Mouse (Mus musculus) lung, embryonic 16.5 days (tissue): ENCODE data around the gene Tcf7l1. TPM values are rescaled to one million over a fixed set of nuclear protein-coding genes. Genes with fewer than 3 reads are reported as not detected.

Experiments
- ATAC-seq: fragments of 200-750 bp; cut with Nextera tagmentation; 2 replicates; pipeline ENCODE4 v1.8.0; 2017; ENCODE audit warnings: low read depth, mild to moderate bottlenecking, moderate library complexity
- H3K27ac ChIP-seq: fragments of 300-500 bp; sonication (generic); 2 replicates; pipeline ENCODE4 v1.5.1; 2014; ENCODE audit warnings: mild to moderate bottlenecking, control low read depth, low read length
- H3K27me3 ChIP-seq: fragments of 300-500 bp; sonication (generic); 2 replicates; pipeline ENCODE4 v1.6.1; 2014; ENCODE audit warnings: low read depth, low read length, mixed read lengths; ENCODE audit not compliant: control insufficient read depth, insufficient read depth
- H3K36me3 ChIP-seq: fragments of 300-500 bp; sonication (generic); 2 replicates; pipeline ENCODE4 v1.6.1; 2014; ENCODE audit warnings: low read length; ENCODE audit not compliant: control insufficient read depth, insufficient read depth
- H3K4me1 ChIP-seq: fragments of 300-500 bp; sonication (generic); replicated peaks from 2 replicates; pipeline ENCODE4 v1.6.1; 2014; ENCODE audit warnings: low read length, mixed read lengths; ENCODE audit not compliant: control insufficient read depth, insufficient read depth
- H3K4me2 ChIP-seq: fragments of 300-500 bp; sonication (generic); 2 replicates; pipeline ENCODE4 v1.6.1; 2014; ENCODE audit warnings: low read depth, low read length, control low read depth
- H3K4me3 ChIP-seq: fragments of 300-500 bp; sonication (generic); 2 replicates; pipeline ENCODE4 v1.5.1; 2014; ENCODE audit warnings: mild to moderate bottlenecking, low read length, control low read depth
- H3K9ac ChIP-seq: fragments of 300-500 bp; sonication (generic); 2 replicates; pipeline ENCODE4 v1.6.1; 2014; ENCODE audit warnings: low read length, control low read depth
- H3K9me3 ChIP-seq: fragments of 300-500 bp; sonication (generic); 2 replicates; pipeline ENCODE4 v1.6.1; 2016; ENCODE audit warnings: low read length; ENCODE audit not compliant: control insufficient read depth
- WGBS: fragments of 180-500 bp; shearing (Covaris S2); extraction: QIAGEN DNeasy Blood & Tissue Kit; methylation state at CpG from one replicate; pipeline ENCODE4 v1.1.7; 2014; 5-methylcytosine and 5-hydroxymethylcytosine counted together
- polyA plus RNA-seq: library from polyadenylated mRNA; unstranded; fragments of >200 nt; fragmentation: Nextera tagmentation; extraction: Ambion mirVana; gene quantifications from 2 replicates; pipeline ENCODE4 v1.2.1, GENCODE M21; 2015

The Tcf7l1 gene
- polyA plus RNA-seq, 1 experiment from 2014 or later = 31.9 TPM

DNA sequence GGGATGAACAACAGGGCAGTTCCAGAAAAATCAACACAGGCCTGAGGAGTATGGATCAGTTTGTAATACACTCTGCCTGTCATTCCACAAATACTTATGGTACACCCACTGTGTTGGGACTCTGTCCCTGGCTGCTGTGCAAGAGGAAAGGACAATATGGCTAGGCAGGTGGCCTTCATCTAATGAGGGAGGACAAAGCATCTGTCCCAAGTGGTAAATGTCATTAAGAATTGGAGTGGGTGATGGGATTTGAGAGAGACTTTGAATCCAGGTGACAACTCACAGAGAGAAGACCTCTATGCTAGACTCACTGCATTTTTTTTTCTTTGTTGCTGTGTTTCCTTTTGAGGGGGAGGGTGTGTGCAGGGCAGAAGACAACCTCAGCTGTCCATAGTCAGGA is 115.3 kb downstream of the Tcf7l1 start:
- no peak overlapping the region for H3K27ac ChIP-seq
- H3K4me3 ChIP-seq = no peak overlapping the region
- H3K4me2 ChIP-seq = no peak overlapping the region
- no peaks in the 10 kb centered on the region for H3K27me3 ChIP-seq
- no peaks in the 10 kb centered on the region for H3K9me3 ChIP-seq
- no peaks in the 10 kb centered on the region for H3K36me3 ChIP-seq
- no peak for ATAC-seq
- no peak overlapping the region for H3K9ac ChIP-seq
- H3K4me1 ChIP-seq = peaks cover 40% of the 10 kb centered on the region

DNA sequence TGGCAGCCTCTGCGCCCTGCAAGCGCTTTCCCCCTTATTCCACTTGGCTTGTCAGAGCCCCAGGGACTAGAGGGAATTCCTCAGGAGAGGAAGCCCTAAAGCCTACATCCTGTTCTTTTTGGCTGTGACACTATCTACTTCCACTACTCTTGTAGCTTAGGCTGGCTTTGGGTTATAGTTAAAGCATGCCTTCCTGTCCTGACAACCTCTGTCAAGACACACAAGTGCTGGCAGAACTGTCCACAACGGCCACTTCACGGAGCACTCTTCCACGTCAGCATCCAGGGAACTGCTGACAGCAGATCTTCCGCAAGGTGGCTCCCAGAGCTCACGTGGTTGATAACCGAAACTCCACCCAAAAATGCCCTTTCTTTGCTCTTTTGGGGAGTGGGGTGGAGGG is 117.9 kb downstream of the Tcf7l1 start:
- 37% methylated on average over 8 of the region's 8 CpGs for WGBS
- Histone ChIP-seq H3K27me3 (no peaks in the 10 kb centered on the region), H3K27ac (no peak overlapping the region), H3K4me2 (no peak overlapping the region), H3K9ac (no peak overlapping the region), H3K4me1 (peaks cover 16% of the 10 kb centered on the region), H3K36me3 (no peaks in the 10 kb centered on the region), H3K4me3 (no peak overlapping the region), H3K9me3 (no peaks in the 10 kb centered on the region)
- no peak for ATAC-seq

DNA sequence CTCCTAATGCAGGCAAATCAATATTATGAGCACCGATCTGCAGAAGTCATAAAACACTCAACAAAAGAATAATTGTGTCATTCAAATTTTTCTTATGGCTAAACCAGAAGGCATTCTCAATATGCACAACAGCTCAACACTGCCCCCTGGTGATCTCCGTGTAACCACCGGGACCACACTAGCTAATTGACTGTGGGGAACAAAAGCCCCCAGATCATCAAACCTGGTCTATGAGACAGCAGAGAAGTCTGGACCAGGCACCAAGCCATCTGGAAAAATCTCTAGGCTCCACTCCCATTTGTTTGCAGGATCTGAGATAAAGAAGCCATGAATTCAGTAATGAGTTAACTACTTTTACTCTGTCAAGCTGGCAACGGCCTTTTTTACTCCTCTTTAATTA is 122.0 kb downstream of the Tcf7l1 start:
- H3K27me3 ChIP-seq = no peaks in the 10 kb centered on the region
- peaks cover 28% of the 10 kb centered on the region for H3K4me1 ChIP-seq

DNA sequence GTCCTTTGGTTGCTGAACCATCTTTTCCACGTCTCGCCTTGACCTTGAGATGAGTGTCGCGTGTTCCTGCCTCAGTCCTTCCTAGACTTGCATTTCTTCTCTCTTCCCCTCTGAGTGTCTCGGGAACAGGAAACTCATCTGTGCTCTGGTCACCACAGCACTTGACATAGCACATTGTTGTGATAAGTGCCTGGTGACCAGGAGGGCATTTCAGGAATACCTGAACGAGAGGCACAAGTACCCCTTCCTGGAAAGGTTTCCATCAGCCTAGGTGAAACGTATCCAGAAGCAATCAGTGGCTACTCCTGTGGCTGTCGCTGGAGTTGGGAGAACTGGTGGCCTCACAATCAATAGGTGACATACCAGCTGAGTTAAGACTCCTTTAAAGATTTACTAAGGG is 124.8 kb downstream of the Tcf7l1 start:
- no peaks in the 10 kb centered on the region for H3K9me3 ChIP-seq
- no peak overlapping the region for H3K4me3 ChIP-seq
- no peak for ATAC-seq
- peak overlapping the region; percentile 18; the same call in 1 of the 2 replicates for H3K27ac ChIP-seq
- H3K9ac ChIP-seq = no peak overlapping the region
- H3K27me3 ChIP-seq = no peaks in the 10 kb centered on the region
- H3K36me3 ChIP-seq = no peaks in the 10 kb centered on the region
- peaks cover 39% of the 10 kb centered on the region for H3K4me1 ChIP-seq
- H3K4me2 ChIP-seq = no peak overlapping the region
- 33% methylated on average over 8 of the region's 8 CpGs for WGBS

More for the DNA sequence above, 122.0 kb downstream of the Tcf7l1 start:
- Histone ChIP-seq H3K4me2 (no peak overlapping the region), H3K9me3 (no peaks in the 10 kb centered on the region), H3K4me3 (no peak overlapping the region), H3K9ac (no peak overlapping the region), H3K27ac (no peak overlapping the region), H3K36me3 (no peaks in the 10 kb centered on the region)
- ATAC-seq = no peak
- 69% methylated on average over 4 of the region's 4 CpGs for WGBS

DNA sequence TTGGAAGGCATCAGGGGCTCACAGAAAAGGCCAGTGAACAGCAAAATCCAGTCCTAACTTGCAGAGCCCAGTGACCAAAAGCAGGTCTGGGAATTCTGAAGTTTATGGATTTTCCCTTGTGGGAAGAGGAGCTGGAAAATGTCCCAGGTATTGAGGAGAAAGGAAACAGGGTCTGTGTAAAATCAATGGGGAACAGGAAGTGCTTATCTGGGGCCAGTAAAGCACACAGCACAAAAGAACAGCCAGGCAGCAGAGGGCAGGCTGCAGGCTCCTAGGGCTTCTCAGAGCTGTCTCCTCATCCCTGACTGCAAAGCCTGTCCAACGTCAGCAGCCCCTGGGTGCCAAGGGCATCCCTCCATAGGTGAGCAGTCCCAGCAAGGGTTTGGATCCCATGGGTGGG is 126.1 kb downstream of the Tcf7l1 start:
- no peaks in the 10 kb centered on the region for H3K27me3 ChIP-seq
- H3K27ac ChIP-seq = peak overlapping the region; percentile 47
- no peak overlapping the region for H3K4me3 ChIP-seq
- no peaks in the 10 kb centered on the region for H3K9me3 ChIP-seq
- no peaks in the 10 kb centered on the region for H3K36me3 ChIP-seq
- H3K9ac ChIP-seq = no peak overlapping the region
- peak; percentile 41; the same call in 1 of the 2 replicates for ATAC-seq
- peaks cover 40% of the 10 kb centered on the region for H3K4me1 ChIP-seq
- WGBS = 13% methylated on average over 1 of the region's 1 CpGs
- no peak overlapping the region for H3K4me2 ChIP-seq

DNA sequence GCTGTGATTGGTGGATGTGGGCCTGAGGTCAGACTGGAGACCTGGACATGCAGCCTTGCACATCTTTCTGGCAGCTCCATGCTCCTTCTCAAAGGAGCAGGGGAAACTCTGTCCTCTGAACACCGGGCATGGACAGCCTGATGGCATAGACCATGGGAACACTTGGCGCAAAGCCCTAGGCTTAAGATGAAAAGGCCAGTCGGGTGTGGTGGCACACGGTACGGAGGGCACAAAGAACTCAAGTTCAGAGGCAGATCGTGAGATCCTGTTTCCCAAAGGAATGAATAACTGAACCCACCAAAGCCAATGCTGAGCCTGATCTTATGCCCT is 128.7 kb downstream of the Tcf7l1 start:
- H3K9me3 ChIP-seq = no peaks in the 10 kb centered on the region
- WGBS = 58% methylated on average over 6 of the region's 6 CpGs
- 0 out of 2 replicates have a peak overlapping the region, but pooled peaks have one; percentile 1 for H3K27ac ChIP-seq
- H3K4me3 ChIP-seq = no peak overlapping the region
- ATAC-seq = no peak
- no peaks in the 10 kb centered on the region for H3K36me3 ChIP-seq
- H3K9ac ChIP-seq = no peak overlapping the region; the same call in 1 of the 2 replicates
- H3K27me3 ChIP-seq = no peaks in the 10 kb centered on the region
- H3K4me2 ChIP-seq = no peak overlapping the region
- peaks cover 51% of the 10 kb centered on the region for H3K4me1 ChIP-seq

DNA sequence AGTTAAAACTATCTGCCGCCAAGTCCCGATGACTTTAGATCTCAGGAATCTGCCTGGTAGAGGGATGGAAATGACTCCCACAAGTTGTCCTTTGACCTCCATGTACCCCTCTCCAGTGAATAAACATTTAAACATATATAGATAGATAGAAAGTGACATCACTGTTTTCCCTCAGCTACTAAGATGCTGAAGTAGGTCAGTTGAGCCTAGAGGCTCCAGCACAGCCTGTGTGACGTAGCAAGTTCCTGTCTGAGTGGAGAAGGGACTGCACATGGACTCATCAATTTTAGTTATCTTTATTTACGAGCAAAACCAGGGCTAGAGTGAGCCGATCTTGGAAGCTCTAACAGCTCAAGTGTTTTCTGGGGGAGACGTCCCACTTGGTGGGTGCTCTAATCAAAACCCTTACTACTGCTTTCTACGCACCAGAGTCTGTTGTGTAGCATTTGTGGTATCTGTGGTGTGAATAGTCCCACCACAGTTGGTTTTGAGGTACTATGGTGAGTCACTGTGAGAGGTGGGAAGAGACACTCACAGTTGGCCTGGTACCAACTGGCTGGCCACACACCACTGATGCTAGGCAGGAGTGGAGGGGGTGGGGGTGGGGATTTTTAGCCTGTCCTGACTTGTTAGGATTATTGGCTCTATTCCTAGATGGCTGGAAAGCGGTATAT is 129.2 kb downstream of the Tcf7l1 start:
- peak; percentile 20; the same call in 1 of the 2 replicates for ATAC-seq
- Histone ChIP-seq H3K9me3 (no peaks in the 10 kb centered on the region), H3K27ac (peak overlapping the region; percentile 35; the same call in 1 of the 2 replicates), H3K4me2 (no peak overlapping the region), H3K36me3 (no peaks in the 10 kb centered on the region), H3K4me3 (no peak overlapping the region), H3K9ac (no peak overlapping the region), H3K27me3 (no peaks in the 10 kb centered on the region), H3K4me1 (peaks cover 55% of the 10 kb centered on the region)
- WGBS = 44% methylated on average over 8 of the region's 8 CpGs

DNA sequence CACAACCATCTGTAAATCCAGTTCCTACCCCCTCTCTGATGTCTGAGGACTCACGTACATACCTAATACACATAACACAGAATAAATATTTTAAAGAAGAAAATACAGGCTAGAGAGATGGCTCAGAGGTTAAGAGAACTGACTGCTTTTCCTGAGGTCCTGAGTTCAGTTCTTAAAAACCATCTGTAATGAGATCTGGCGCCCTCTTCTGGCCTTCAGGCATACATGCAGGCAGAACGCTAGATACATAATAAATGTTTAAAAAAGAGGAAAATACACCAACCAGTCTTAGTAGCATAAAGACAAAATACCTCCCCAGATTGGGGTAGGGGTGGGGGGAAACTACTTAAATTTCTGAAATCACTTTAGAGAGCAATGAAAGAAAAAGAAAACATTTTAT is 131.0 kb downstream of the Tcf7l1 start:
- Histone ChIP-seq H3K9me3 (no peaks in the 10 kb centered on the region), H3K4me3 (no peak overlapping the region), H3K4me1 (peaks cover 55% of the 10 kb centered on the region), H3K36me3 (no peaks in the 10 kb centered on the region), H3K27ac (no peak overlapping the region), H3K27me3 (no peaks in the 10 kb centered on the region), H3K9ac (no peak overlapping the region), H3K4me2 (no peak overlapping the region)
- WGBS = 55% methylated on average over 3 of the region's 3 CpGs
- ATAC-seq = no peak

DNA sequence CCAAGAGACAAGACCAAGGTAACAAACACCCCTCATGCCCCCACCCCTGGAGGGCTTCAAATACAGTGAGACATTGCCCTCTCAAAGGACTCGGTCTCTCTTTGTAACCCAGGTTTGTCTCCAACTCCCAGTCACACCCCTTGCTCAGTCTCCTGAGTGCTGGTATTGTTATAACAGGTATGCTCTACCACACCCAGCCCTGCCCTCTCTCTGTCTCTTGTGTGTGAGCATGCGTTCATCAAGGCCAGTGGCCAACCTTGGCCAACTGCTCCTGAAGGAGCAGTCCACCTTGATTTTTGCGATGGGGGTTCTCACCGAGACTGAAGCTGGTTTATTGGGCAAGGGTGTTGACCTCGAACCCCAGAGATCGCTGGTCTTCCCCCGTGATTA is 133.0 kb downstream of the Tcf7l1 start:
- no peak for ATAC-seq
- peak overlapping the region; percentile 50 for H3K4me2 ChIP-seq
- H3K36me3 ChIP-seq = no peaks in the 10 kb centered on the region
- peak overlapping the region; percentile 53; the same call in 1 of the 2 replicates for H3K9ac ChIP-seq
- WGBS = 78% methylated on average over 7 of the region's 7 CpGs
- peaks cover 51% of the 10 kb centered on the region for H3K4me1 ChIP-seq
- H3K4me3 ChIP-seq = no peak overlapping the region
- H3K27me3 ChIP-seq = no peaks in the 10 kb centered on the region
- no peaks in the 10 kb centered on the region for H3K9me3 ChIP-seq
- H3K27ac ChIP-seq = peak overlapping the region; percentile 92
